Mouse (Mus musculus): Measurements from ENCODE around the gene Smyd3. TPM values are rescaled to one million over a fixed set of nuclear protein-coding genes. Genes with fewer than 3 reads are reported as not detected.

The Smyd3 gene
- polyA plus RNA-seq, 1 experiment from 2014 or later, result 22.1 TPM

GRCm38 (mm10) chr1:178997870-178998269 is 520.0 kb downstream of the Smyd3 start:
- no peak overlapping the region for H3K9ac ChIP-seq
- WGBS, result 21% methylated on average over 4 of the region's 4 CpGs
- peaks cover 30% of the 10 kb centered on the region for H3K4me1 ChIP-seq
- no peaks in the 10 kb centered on the region for H3K9me3 ChIP-seq
- no peak overlapping the region for H3K27ac ChIP-seq
- H3K4me3 ChIP-seq, result no peak overlapping the region
- H3K27me3 ChIP-seq, result no peaks in the 10 kb centered on the region; the same call in 1 of the 2 replicates
- ATAC-seq (ENCODE audit: low FRiP score, low read depth), result peak; percentile 38; the same call in 1 of the 2 replicates
- H3K4me2 ChIP-seq (replicated peaks), result no peak overlapping the region
- no peaks in the 10 kb centered on the region for H3K36me3 ChIP-seq

GRCm38 (mm10) chr1:178994263-178994662 is 523.6 kb downstream of the Smyd3 start:
- H3K36me3 ChIP-seq, result no peaks in the 10 kb centered on the region
- no peaks in the 10 kb centered on the region for H3K9me3 ChIP-seq
- peaks cover 37% of the 10 kb centered on the region for H3K4me1 ChIP-seq
- H3K27ac ChIP-seq, result no peak overlapping the region
- H3K4me3 ChIP-seq, result no peak overlapping the region
- H3K4me2 ChIP-seq (replicated peaks), result no peak overlapping the region
- H3K9ac ChIP-seq, result 0 out of 2 replicates have a peak overlapping the region, but pooled peaks have one; percentile 48
- no peak for ATAC-seq (ENCODE audit: low FRiP score, low read depth)
- H3K27me3 ChIP-seq, result no peaks in the 10 kb centered on the region; the same call in 1 of the 2 replicates
- WGBS, result 65% methylated on average over 7 of the region's 7 CpGs

GRCm38 (mm10) chr1:178992503-178992902 is 525.3 kb downstream of the Smyd3 start:
- whole genome bisulfite sequencing, result 84% methylated on average over 3 of the region's 3 CpGs
- no peaks in the 10 kb centered on the region for H3K9me3 ChIP-seq
- H3K27ac ChIP-seq, result no peak overlapping the region
- no peak overlapping the region for H3K9ac ChIP-seq
- H3K4me1 ChIP-seq, result peaks cover 41% of the 10 kb centered on the region
- ATAC-seq (ENCODE audit: low FRiP score, low read depth), result no peak
- H3K36me3 ChIP-seq, result no peaks in the 10 kb centered on the region
- H3K27me3 ChIP-seq, result no peaks in the 10 kb centered on the region; the same call in 1 of the 2 replicates
- H3K4me2 ChIP-seq (replicated peaks), result no peak overlapping the region
- H3K4me3 ChIP-seq, result no peak overlapping the region

- no peaks in the 10 kb centered on the region; the same call in 1 of the 2 replicates for H3K27me3 ChIP-seq
- 45% methylated on average over 4 of the region's 4 CpGs for WGBS
- no peaks in the 10 kb centered on the region for H3K36me3 ChIP-seq
- H3K4me1 ChIP-seq, result peaks cover 30% of the 10 kb centered on the region
- H3K4me2 ChIP-seq (replicated peaks), result no peak overlapping the region
- H3K9me3 ChIP-seq, result no peaks in the 10 kb centered on the region
- H3K9ac ChIP-seq, result no peak overlapping the region
- no peak for ATAC-seq (ENCODE audit: low FRiP score, low read depth)
- H3K27ac ChIP-seq, result no peak overlapping the region
- H3K4me3 ChIP-seq, result no peak overlapping the region
Observed at GRCm38 (mm10) chr1:178991470-178991869, 526.4 kb downstream of the Smyd3 start.

GRCm38 (mm10) chr1:178991045-178991444 is 526.8 kb downstream of the Smyd3 start:
- Histone ChIP-seq H3K4me3 (no peak overlapping the region), H3K4me2 (replicated peaks) (no peak overlapping the region), H3K27me3 (no peaks in the 10 kb centered on the region; the same call in 1 of the 2 replicates), H3K4me1 (peaks cover 26% of the 10 kb centered on the region), H3K27ac (no peak overlapping the region), H3K36me3 (no peaks in the 10 kb centered on the region), H3K9me3 (no peaks in the 10 kb centered on the region), H3K9ac (no peak overlapping the region)
- WGBS, result 69% methylated on average over 6 of the region's 6 CpGs
- no peak for ATAC-seq (ENCODE audit: low FRiP score, low read depth)

- Histone ChIP-seq H3K9me3 (no peaks in the 10 kb centered on the region), H3K36me3 (no peaks in the 10 kb centered on the region), H3K4me1 (peaks cover 26% of the 10 kb centered on the region), H3K4me2 (replicated peaks) (no peak overlapping the region), H3K27ac (no peak overlapping the region), H3K27me3 (no peaks in the 10 kb centered on the region), H3K4me3 (no peak overlapping the region), H3K9ac (no peak overlapping the region)
- no peak for ATAC-seq (ENCODE audit: low FRiP score, low read depth)
- 84% methylated on average over 4 of the region's 4 CpGs for WGBS
Observed at GRCm38 (mm10) chr1:178989485-178989884, 528.4 kb downstream of the Smyd3 start.

- Histone ChIP-seq H3K4me3 (no peak overlapping the region), H3K9me3 (no peaks in the 10 kb centered on the region), H3K36me3 (no peaks in the 10 kb centered on the region), H3K27me3 (no peaks in the 10 kb centered on the region), H3K4me1 (peaks cover 26% of the 10 kb centered on the region), H3K4me2 (replicated peaks) (no peak overlapping the region), H3K9ac (no peak overlapping the region), H3K27ac (no peak overlapping the region)
- 60% methylated on average over 1 of the region's 1 CpGs for WGBS
- no peak for ATAC-seq (ENCODE audit: low FRiP score, low read depth)
Observed at GRCm38 (mm10) chr1:178988176-178988575, 529.7 kb downstream of the Smyd3 start.

- Histone ChIP-seq H3K4me1 (peaks cover 31% of the 10 kb centered on the region), H3K27ac (no peak overlapping the region), H3K9ac (no peak overlapping the region), H3K36me3 (no peaks in the 10 kb centered on the region), H3K4me3 (no peak overlapping the region), H3K4me2 (replicated peaks) (no peak overlapping the region), H3K27me3 (no peaks in the 10 kb centered on the region), H3K9me3 (no peaks in the 10 kb centered on the region)
- 71% methylated on average over 5 of the region's 5 CpGs for WGBS
- no peak for ATAC-seq (ENCODE audit: low FRiP score, low read depth)
Observed at GRCm38 (mm10) chr1:178981641-178982040, 536.2 kb downstream of the Smyd3 start.

- H3K4me1 ChIP-seq, result peaks cover 46% of the 10 kb centered on the region
- no peaks in the 10 kb centered on the region for H3K36me3 ChIP-seq
- H3K4me2 ChIP-seq (replicated peaks), result no peak overlapping the region
- no peak overlapping the region for H3K27ac ChIP-seq
- H3K27me3 ChIP-seq, result peaks cover under 1% of the 10 kb centered on the region; the same call in 1 of the 2 replicates
- no peak for ATAC-seq (ENCODE audit: low FRiP score, low read depth)
- H3K9me3 ChIP-seq, result no peaks in the 10 kb centered on the region
- H3K9ac ChIP-seq, result no peak overlapping the region
- no peak overlapping the region for H3K4me3 ChIP-seq
Observed at GRCm38 (mm10) chr1:178980185-178980584, 537.7 kb downstream of the Smyd3 start.

GRCm38 (mm10) chr1:178978617-178979245 is 539.1 kb downstream of the Smyd3 start:
- Histone ChIP-seq H3K4me2 (replicated peaks) (peak overlapping the region; percentile 31; the same call in 1 of the 2 replicates), H3K4me1 (peaks cover 59% of the 10 kb centered on the region), H3K36me3 (no peaks in the 10 kb centered on the region), H3K9ac (no peak overlapping the region), H3K27ac (no peak overlapping the region), H3K9me3 (no peaks in the 10 kb centered on the region), H3K27me3 (peaks cover 9% of the 10 kb centered on the region; the same call in 1 of the 2 replicates), H3K4me3 (no peak overlapping the region)
- WGBS, result 17% methylated on average over 8 of the region's 8 CpGs
- no peak for ATAC-seq (ENCODE audit: low FRiP score, low read depth)

- Histone ChIP-seq H3K9ac (no peak overlapping the region), H3K4me3 (no peak overlapping the region), H3K4me2 (replicated peaks) (no peak overlapping the region), H3K27ac (no peak overlapping the region), H3K9me3 (no peaks in the 10 kb centered on the region), H3K27me3 (peaks cover 15% of the 10 kb centered on the region; the same call in 1 of the 2 replicates), H3K36me3 (no peaks in the 10 kb centered on the region), H3K4me1 (peaks cover 31% of the 10 kb centered on the region)
- ATAC-seq (ENCODE audit: low FRiP score, low read depth), result no peak
- 84% methylated on average over 10 of the region's 10 CpGs for WGBS
Observed at GRCm38 (mm10) chr1:178972055-178972454, 545.8 kb downstream of the Smyd3 start.

GRCm38 (mm10) chr1:178961661-178962060 is 556.2 kb downstream of the Smyd3 start:
- no peak overlapping the region for H3K4me2 ChIP-seq (replicated peaks)
- H3K27me3 ChIP-seq, result peaks cover 11% of the 10 kb centered on the region; the same call in 1 of the 2 replicates
- H3K9me3 ChIP-seq, result no peaks in the 10 kb centered on the region
- 73% methylated on average over 9 of the region's 9 CpGs for WGBS
- H3K27ac ChIP-seq, result no peak overlapping the region
- peaks cover 27% of the 10 kb centered on the region for H3K4me1 ChIP-seq
- H3K9ac ChIP-seq, result no peak overlapping the region
- no peaks in the 10 kb centered on the region for H3K36me3 ChIP-seq
- no peak for ATAC-seq (ENCODE audit: low FRiP score, low read depth)
- no peak overlapping the region for H3K4me3 ChIP-seq
